Mouse (Mus musculus) olfactory bulb, adult 2 months (tissue): ENCODE data around the gene Rap2c.

Experiments
- CTCF ChIP-seq: fragments of 200-500 bp; IDR thresholded peaks from 2 replicates; pipeline ENCODE4 v1.5.1; 2012; ENCODE audit warnings: low read depth, mild to moderate bottlenecking, low read length, moderate library complexity; ENCODE audit not compliant: insufficient read depth
- POLR2A ChIP-seq: fragments of 200-500 bp; IDR thresholded peaks from 2 replicates; pipeline ENCODE4 v1.6.1; 2012; ENCODE audit warnings: mild to moderate bottlenecking, low read depth, low read length, moderate library complexity; ENCODE audit not compliant: insufficient read depth

DNA sequence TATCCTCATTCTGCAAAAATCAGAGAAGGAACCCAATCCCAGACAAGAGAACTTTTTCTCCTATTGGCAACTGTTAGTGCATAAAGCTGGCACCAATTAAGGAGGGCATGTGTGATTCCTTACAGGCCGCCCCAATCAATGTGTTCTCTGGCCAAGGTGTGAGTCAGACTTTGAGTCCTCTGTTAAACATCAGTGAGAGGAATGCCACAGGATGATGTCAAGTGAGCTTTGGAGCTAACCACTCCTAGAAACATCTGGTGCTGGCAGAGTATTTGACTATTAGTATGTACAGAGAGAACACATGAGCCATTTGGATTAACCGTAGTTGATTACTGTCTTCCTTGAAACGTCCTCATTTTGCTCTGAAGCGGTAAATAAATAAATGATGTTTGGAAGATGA is 40.9 kb upstream of the Rap2c start:
- TF ChIP-seq CTCF (no peak), POLR2A (no peak)
